Comparison of ENCODE assay signal across 11 mouse cellular contexts in genomic region chr9:106230734-106231106, GRCm38 (mm10). TPM values are rescaled to one million over a fixed set of nuclear protein-coding genes. Genes with fewer than 3 reads are reported as not detected.
DNase-seq lines count a peak whose midpoint lies in the region; ATAC-seq and TF ChIP-seq lines count a peak whose summit lies in the region.
"Had no signal": no experiment of that assay in that cellular context is flagged by ENCODE, and none has a peak within 500 bp of the region (broad histone marks: within the 10 kb centered on the region; RNA-seq: fewer than 3 reads in every experiment).

No protein-coding gene starts in this region.

- no peak overlapping the region for H3K4me2 ChIP-seq in hindbrain, postnatal 0 days (ENCODE audit: low read depth, low read length)
- H3K4me2 ChIP-seq in hindbrain, embryonic 12.5 days (replicated peaks): no peak overlapping the region
- H3K4me2 ChIP-seq: embryonic facial prominence, embryonic 13.5 days; heart, embryonic 13.5 days had no signal

- no peak overlapping the region for H3K27ac ChIP-seq in hindbrain, postnatal 0 days
- H3K27ac ChIP-seq in hindbrain, embryonic 10.5 days: no peak overlapping the region
- no peak overlapping the region for H3K27ac ChIP-seq in hindbrain, embryonic 12.5 days
- H3K27ac ChIP-seq: embryonic facial prominence, embryonic 13.5 days; heart, embryonic 13.5 days had no signal

- H3K27me3 ChIP-seq in hindbrain, postnatal 0 days (ENCODE audit: insufficient read depth, low read length): no peaks in the 10 kb centered on the region
- peaks cover 17% of the 10 kb centered on the region for H3K27me3 ChIP-seq in hindbrain, embryonic 10.5 days (ENCODE audit: insufficient read depth, poor library complexity, severe bottlenecking)
- peaks cover 19% of the 10 kb centered on the region for H3K27me3 ChIP-seq in megakaryocyte, embryonic 14.5 days (replicated peaks)
- no peaks in the 10 kb centered on the region for H3K27me3 ChIP-seq in splenic B cell, adult 2 months (ENCODE audit: control insufficient read depth, insufficient read depth, low read length, poor library complexity, severe bottlenecking)
- H3K27me3 ChIP-seq in hindbrain, embryonic 12.5 days: peaks cover 2% of the 10 kb centered on the region

- no peak overlapping the region for H3K4me3 ChIP-seq in hindbrain, postnatal 0 days (ENCODE audit: low read length)
- no peak overlapping the region for H3K4me3 ChIP-seq in hindbrain, embryonic 10.5 days
- peak overlapping the region; percentile 50 for H3K4me3 ChIP-seq in megakaryocyte, embryonic 14.5 days (replicated peaks)
- no peak overlapping the region for H3K4me3 ChIP-seq in hindbrain, embryonic 12.5 days
- H3K4me3 ChIP-seq: embryonic facial prominence, embryonic 13.5 days; heart, embryonic 13.5 days had no signal

- H3K9ac ChIP-seq in hindbrain, postnatal 0 days (replicated peaks; ENCODE audit: low read length): no peak overlapping the region
- no peak overlapping the region for H3K9ac ChIP-seq in hindbrain, embryonic 12.5 days
- H3K9ac ChIP-seq: embryonic facial prominence, embryonic 13.5 days; heart, embryonic 13.5 days had no signal

- 43% methylated on average over 3 of the region's 3 CpGs for WGBS in hindbrain, postnatal 0 days
- 61% methylated on average over 3 of the region's 3 CpGs for WGBS in hindbrain, embryonic 10.5 days
- 64% methylated on average over 3 of the region's 3 CpGs for WGBS in hindbrain, embryonic 12.5 days

- intact Hi-C loops in gastrocnemius, postnatal 14 days (cut with DNase I; ENCODE audit: low total_unique reads): no loop called here

- DNase-seq in hindbrain, postnatal 0 days (ENCODE audit: low spot score): no peak
- DNase-seq in hindbrain, embryonic 10.5 days (ENCODE audit: low spot score): no peak
- DNase-seq in brain, adult 2 months (ENCODE audit: low read depth, low spot score): peak; percentile 45
- peak; percentile 60 for DNase-seq in splenic B cell, adult 2 months (ENCODE audit: low read depth, low spot score)
- no peak for DNase-seq in gastrocnemius, postnatal 14 days
- DNase-seq: cerebellum, adult 18-20 months had no signal

- H3K4me1 ChIP-seq in hindbrain, postnatal 0 days (ENCODE audit: insufficient read depth, low read length): peaks cover 6% of the 10 kb centered on the region; the same call in 1 of the 2 replicates
- H3K4me1 ChIP-seq in hindbrain, embryonic 10.5 days (replicated peaks): peaks cover 14% of the 10 kb centered on the region
- H3K4me1 ChIP-seq in megakaryocyte, embryonic 14.5 days: peaks cover 31% of the 10 kb centered on the region
- peaks cover 7% of the 10 kb centered on the region for H3K4me1 ChIP-seq in hindbrain, embryonic 12.5 days

- no peaks in the 10 kb centered on the region for H3K9me3 ChIP-seq in hindbrain, postnatal 0 days (ENCODE audit: low read length)
- H3K9me3 ChIP-seq in hindbrain, embryonic 10.5 days: no peaks in the 10 kb centered on the region
- no peaks in the 10 kb centered on the region; the same call in 1 of the 2 replicates for H3K9me3 ChIP-seq in megakaryocyte, embryonic 14.5 days
- H3K9me3 ChIP-seq in hindbrain, embryonic 12.5 days (replicated peaks): no peaks in the 10 kb centered on the region
- H3K9me3 ChIP-seq: embryonic facial prominence, embryonic 13.5 days; heart, embryonic 13.5 days had no signal

- H3K36me3 ChIP-seq in hindbrain, postnatal 0 days (ENCODE audit: insufficient read depth, low read length): peaks cover 23% of the 10 kb centered on the region
- H3K36me3 ChIP-seq in hindbrain, embryonic 10.5 days: peaks cover 35% of the 10 kb centered on the region
- H3K36me3 ChIP-seq in megakaryocyte, embryonic 14.5 days (replicated peaks; ENCODE audit: low read length): peaks cover 34% of the 10 kb centered on the region
- H3K36me3 ChIP-seq in splenic B cell, adult 2 months (ENCODE audit: control insufficient read depth, insufficient read depth, low read length, poor library complexity, severe bottlenecking): peaks cover 9% of the 10 kb centered on the region
- peaks cover 35% of the 10 kb centered on the region for H3K36me3 ChIP-seq in hindbrain, embryonic 12.5 days

- peak; percentile 44 for TF ChIP-seq CTCF in hindbrain, postnatal 0 days (IDR thresholded peaks at IDR 0.05; ENCODE audit: low read depth)

- no peak for ATAC-seq in hindbrain, postnatal 0 days
- no peak for ATAC-seq in megakaryocyte, adult 5-6 weeks (ENCODE audit: poor library complexity, severe bottlenecking)
- ATAC-seq in hindbrain, embryonic 12.5 days (ENCODE audit: low FRiP score): no peak

RNA-seq across cellular contexts. Expression of gene Tlr9, which starts 8.3 kb away (rescaled TPM):
- 0.36 and 0.37 TPM in 2 replicates for total RNA-seq in hindbrain, postnatal 0 days (2014; rRNA removed)
- polyA plus RNA-seq in hindbrain, postnatal 0 days (2015; fragmentation: Nextera tagmentation; extraction: Ambion mirVana): 0.09 and 0.11 TPM in 2 replicates
- not detected in 2 replicates for polyA plus RNA-seq in hindbrain, embryonic 10.5 days (2016; fragmentation: Nextera tagmentation; extraction: Ambion mirVana)
- 0.63 and 2.3 TPM in 2 replicates for polyA plus RNA-seq in megakaryocyte, embryonic 14.5 days (2012; ENCODE audit: insufficient read depth, low replicate concordance)
- total RNA-seq in megakaryocyte, adult 5-6 weeks (2015): 47.5 and 51.3 TPM in 2 replicates
- total RNA-seq in megakaryocyte, adult 5-6 weeks (2017): 7.4 and 10.9 TPM in 2 replicates
- total RNA-seq in gastrocnemius, postnatal 14 days (2021): under 1 TPM; 0.42 to 0.43 TPM
- 0.05 and 0.07 TPM in 2 replicates for polyA plus RNA-seq in hindbrain, embryonic 12.5 days (2016; fragmentation: Nextera tagmentation; extraction: Ambion mirVana)
- polyA plus RNA-seq: embryonic facial prominence, embryonic 13.5 days; heart, embryonic 13.5 days had no signal

RNA-seq across cellular contexts. Expression of gene Alas1, which starts 17.7 kb away (rescaled TPM):
- 80.9 and 92.7 TPM in 2 replicates for total RNA-seq in hindbrain, postnatal 0 days (2014; rRNA removed)
- polyA plus RNA-seq in hindbrain, postnatal 0 days (2015; fragmentation: Nextera tagmentation; extraction: Ambion mirVana): 80.4 and 92.3 TPM in 2 replicates
- polyA plus RNA-seq in hindbrain, embryonic 10.5 days (2016; fragmentation: Nextera tagmentation; extraction: Ambion mirVana): 60.4 and 78.6 TPM in 2 replicates
- polyA plus RNA-seq in megakaryocyte, embryonic 14.5 days (2012; ENCODE audit: insufficient read depth, low replicate concordance): 13.1 and 14.8 TPM in 2 replicates
- total RNA-seq in megakaryocyte, adult 5-6 weeks (2015): 84.6 and 91.1 TPM in 2 replicates
- 110 and 116 TPM in 2 replicates for total RNA-seq in megakaryocyte, adult 5-6 weeks (2017)
- 100 to 1,000 TPM; 189 to 234 TPM for total RNA-seq in gastrocnemius, postnatal 14 days (2021)
- 79.2 and 92.1 TPM in 2 replicates for polyA plus RNA-seq in hindbrain, embryonic 12.5 days (2016; fragmentation: Nextera tagmentation; extraction: Ambion mirVana)

RNA-seq across cellular contexts. Expression of gene Twf2, which starts 27.8 kb away (rescaled TPM):
- total RNA-seq in hindbrain, postnatal 0 days (2014; rRNA removed): 57.4 and 72.6 TPM in 2 replicates
- 42.0 and 43.9 TPM in 2 replicates for polyA plus RNA-seq in hindbrain, postnatal 0 days (2015; fragmentation: Nextera tagmentation; extraction: Ambion mirVana)
- 65.9 and 71.3 TPM in 2 replicates for polyA plus RNA-seq in hindbrain, embryonic 10.5 days (2016; fragmentation: Nextera tagmentation; extraction: Ambion mirVana)
- 149 TPM in 2 replicates for polyA plus RNA-seq in megakaryocyte, embryonic 14.5 days (2012; ENCODE audit: insufficient read depth, low replicate concordance)
- total RNA-seq in megakaryocyte, adult 5-6 weeks (2015): 76.8 and 79.8 TPM in 2 replicates
- total RNA-seq in megakaryocyte, adult 5-6 weeks (2017): 109 and 110 TPM in 2 replicates
- 10 to 100 TPM; 68.8 to 69.3 TPM for total RNA-seq in gastrocnemius, postnatal 14 days (2021)
- polyA plus RNA-seq in hindbrain, embryonic 12.5 days (2016; fragmentation: Nextera tagmentation; extraction: Ambion mirVana): 60.2 and 62.1 TPM in 2 replicates

RNA-seq across cellular contexts. Expression of gene Ppm1m, which starts 31.2 kb away (rescaled TPM):
- total RNA-seq in hindbrain, postnatal 0 days (2014; rRNA removed): 19.0 and 23.3 TPM in 2 replicates
- 18.5 and 21.2 TPM in 2 replicates for polyA plus RNA-seq in hindbrain, postnatal 0 days (2015; fragmentation: Nextera tagmentation; extraction: Ambion mirVana)
- 47.3 and 48.6 TPM in 2 replicates for polyA plus RNA-seq in hindbrain, embryonic 10.5 days (2016; fragmentation: Nextera tagmentation; extraction: Ambion mirVana)
- 8.2 and 12.4 TPM in 2 replicates for polyA plus RNA-seq in megakaryocyte, embryonic 14.5 days (2012; ENCODE audit: insufficient read depth, low replicate concordance)
- 42.3 and 52.2 TPM in 2 replicates for total RNA-seq in megakaryocyte, adult 5-6 weeks (2015)
- total RNA-seq in megakaryocyte, adult 5-6 weeks (2017): 46.4 and 49.6 TPM in 2 replicates
- total RNA-seq in gastrocnemius, postnatal 14 days (2021): 1 to 10 TPM; 5.1 to 5.5 TPM
- polyA plus RNA-seq in hindbrain, embryonic 12.5 days (2016; fragmentation: Nextera tagmentation; extraction: Ambion mirVana): 32.3 and 37.0 TPM in 2 replicates

RNA-seq across cellular contexts. Expression of gene Poc1a, which starts 50.1 kb away (rescaled TPM):
- total RNA-seq in hindbrain, postnatal 0 days (2014; rRNA removed): 9.3 and 9.8 TPM in 2 replicates
- 9.2 and 10.8 TPM in 2 replicates for polyA plus RNA-seq in hindbrain, postnatal 0 days (2015; fragmentation: Nextera tagmentation; extraction: Ambion mirVana)
- 36.7 and 41.8 TPM in 2 replicates for polyA plus RNA-seq in hindbrain, embryonic 10.5 days (2016; fragmentation: Nextera tagmentation; extraction: Ambion mirVana)
- 3.5 and 6.6 TPM in 2 replicates for polyA plus RNA-seq in megakaryocyte, embryonic 14.5 days (2012; ENCODE audit: insufficient read depth, low replicate concordance)
- 26.7 and 37.1 TPM in 2 replicates for total RNA-seq in megakaryocyte, adult 5-6 weeks (2015)
- total RNA-seq in megakaryocyte, adult 5-6 weeks (2017): 15.7 and 23.1 TPM in 2 replicates
- 1 to 10 TPM; 1.8 to 2.5 TPM for total RNA-seq in gastrocnemius, postnatal 14 days (2021)
- polyA plus RNA-seq in hindbrain, embryonic 12.5 days (2016; fragmentation: Nextera tagmentation; extraction: Ambion mirVana): 15.4 and 16.4 TPM in 2 replicates

Comparison
In these comparisons a context has a peak if more than half of its experiments do, and no peak if none do; other contexts are left out.
1. DNase-seq: peak in brain, adult 2 months (single experiment) and splenic B cell, adult 2 months (single experiment); none in hindbrain, postnatal 0 days (single experiment), hindbrain, embryonic 10.5 days (single experiment) and gastrocnemius, postnatal 14 days (single experiment).